Mouse (Mus musculus) neural tube, embryonic 10.5 days (tissue): ENCODE data around the gene Tspan5.

ENCODE experiments used
- DNase-seq: peaks from one replicate; pipeline ENCODE4 v3.0.0-alpha.2; 2017; ENCODE audit warnings: low spot score; ENCODE audit errors: extremely low spot score

Gene Tspan5

DNA sequence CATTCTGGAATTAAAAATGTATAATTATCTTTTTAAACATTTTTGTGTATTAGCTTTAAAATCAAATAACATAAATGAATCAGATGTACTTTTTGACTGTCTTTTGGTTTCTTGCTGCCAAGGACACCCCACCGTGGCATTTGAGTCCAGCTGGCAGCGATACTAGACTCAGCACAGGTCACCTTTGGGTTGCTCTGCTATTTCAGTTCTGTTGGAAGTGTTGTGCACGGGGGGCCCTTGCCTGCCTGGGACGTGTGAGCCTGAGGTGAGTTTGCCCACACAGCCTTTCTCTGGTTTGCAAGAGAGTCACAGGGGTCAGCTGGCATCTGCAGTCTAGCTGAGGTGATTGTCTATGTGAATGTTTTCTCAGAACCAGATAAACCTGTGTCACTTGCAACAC is 65.8 kb downstream of the Tspan5 start:
- no peak for DNase-seq

GRCm38 (mm10) chr3:138809509-138809908 is 67.5 kb downstream of the Tspan5 start:
- DNase-seq: no peak

DNA sequence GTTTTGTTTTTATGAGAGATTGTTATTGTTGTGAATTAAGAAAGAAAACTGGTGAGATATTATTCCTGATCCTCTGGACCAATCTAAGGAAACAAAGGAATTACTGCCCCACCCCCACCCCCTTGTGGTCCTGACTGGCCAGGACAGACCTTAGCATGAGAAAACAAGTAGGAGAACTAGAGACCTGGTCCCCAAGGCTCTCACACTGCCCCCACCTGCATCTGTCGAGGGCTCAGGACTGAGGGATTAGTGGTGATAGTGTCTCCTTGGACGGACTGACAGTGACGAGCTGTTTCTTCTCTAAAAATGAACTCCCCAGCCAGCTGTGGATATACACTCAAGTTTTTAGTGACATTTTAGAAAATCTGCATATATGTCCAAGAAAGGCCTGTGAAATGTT is 70.6 kb downstream of the Tspan5 start:
- DNase-seq: no peak

DNA sequence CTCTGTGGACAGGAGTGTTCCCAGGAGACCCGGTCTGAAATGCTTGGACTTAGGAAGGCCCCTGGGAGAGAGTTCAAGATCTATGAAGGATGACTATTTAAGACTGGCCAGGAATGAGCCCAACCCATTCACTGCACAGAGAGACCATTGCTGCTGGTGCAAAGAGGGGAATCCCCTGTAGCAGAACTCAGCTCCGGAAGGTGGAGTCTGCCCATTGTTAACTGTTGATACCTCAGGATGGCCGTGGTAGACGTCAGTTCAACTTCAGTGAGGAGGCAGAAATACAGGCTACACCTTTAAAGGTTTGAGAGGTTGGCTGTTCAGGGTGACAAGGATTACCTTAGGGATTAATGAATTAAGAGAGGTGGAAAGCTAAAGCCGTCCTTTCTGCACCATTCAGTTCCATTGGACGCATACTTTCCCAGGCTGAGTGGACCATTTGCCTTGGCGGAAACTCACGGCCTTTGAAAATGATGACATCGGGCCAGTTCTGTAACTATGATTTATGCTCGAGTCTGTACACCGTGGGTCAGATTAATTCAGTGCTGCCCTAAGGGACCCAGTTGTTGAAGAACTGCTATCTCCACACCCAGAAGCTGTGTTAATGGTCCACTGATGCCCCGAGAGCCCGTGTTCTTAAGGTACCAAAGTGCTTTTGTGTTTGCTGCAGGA is 71.3 kb downstream of the Tspan5 start:
- no peak for DNase-seq

DNA sequence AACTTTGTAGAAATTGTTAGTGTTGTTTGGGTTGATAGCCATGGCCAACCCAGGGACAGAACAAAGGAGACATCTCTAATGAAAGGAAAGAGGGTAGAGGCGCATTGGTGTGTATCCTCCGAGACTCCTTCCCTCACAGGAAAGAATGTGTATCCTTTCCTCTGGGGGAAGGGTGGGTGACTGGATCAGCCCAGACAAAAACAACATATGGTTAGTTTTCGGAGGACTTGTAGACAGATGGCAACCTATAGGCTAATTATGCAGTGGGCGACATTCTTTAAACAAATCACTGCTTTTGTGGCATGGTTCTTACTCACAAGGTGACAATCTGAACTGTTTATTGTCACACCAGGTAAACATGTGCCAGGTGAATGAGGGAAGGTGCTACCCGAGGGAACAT is 72.5 kb downstream of the Tspan5 start:
- DNase-seq: no peak

GRCm38 (mm10) chr3:138815127-138815837 is 73.3 kb downstream of the Tspan5 start:
- DNase-seq: no peak

- DNase-seq: no peak
Observed at GRCm38 (mm10) chr3:138816888-138817656, 75.1 kb downstream of the Tspan5 start.

GRCm38 (mm10) chr3:138819862-138820261 is 77.9 kb downstream of the Tspan5 start:
- no peak for DNase-seq

GRCm38 (mm10) chr3:138820296-138820695 is 78.3 kb downstream of the Tspan5 start:
- no peak for DNase-seq

DNA sequence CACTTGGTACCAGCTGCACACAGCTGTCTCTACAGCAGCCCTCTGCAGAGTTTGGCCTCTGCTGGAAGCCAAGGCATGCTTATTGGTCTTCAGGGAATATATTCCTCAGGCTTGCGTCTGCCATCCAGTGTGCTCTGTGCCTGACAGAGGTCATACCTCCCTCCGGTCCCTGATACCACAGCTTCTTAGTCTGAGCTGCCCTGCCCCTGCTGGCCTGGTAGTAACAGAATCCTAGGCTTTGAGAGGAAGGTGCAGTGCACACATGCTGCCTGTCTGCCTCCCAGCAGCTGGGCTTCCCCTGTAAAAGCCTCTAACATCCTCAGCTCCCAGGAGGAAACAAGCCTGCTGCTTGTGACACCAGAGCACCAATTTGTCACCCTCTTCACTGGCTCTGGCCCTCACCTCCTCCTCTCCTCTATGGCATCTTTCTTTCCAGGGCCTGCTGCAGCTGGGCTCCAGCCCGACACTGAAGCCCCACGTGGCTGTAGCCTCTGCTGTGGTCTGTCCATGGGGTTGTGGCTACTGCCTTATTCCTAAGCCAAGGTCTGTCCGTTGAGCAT is 80.0 kb downstream of the Tspan5 start:
- DNase-seq: peak; percentile 50

- no peak for DNase-seq
Observed at GRCm38 (mm10) chr3:138823857-138824256, 81.9 kb downstream of the Tspan5 start.

DNA sequence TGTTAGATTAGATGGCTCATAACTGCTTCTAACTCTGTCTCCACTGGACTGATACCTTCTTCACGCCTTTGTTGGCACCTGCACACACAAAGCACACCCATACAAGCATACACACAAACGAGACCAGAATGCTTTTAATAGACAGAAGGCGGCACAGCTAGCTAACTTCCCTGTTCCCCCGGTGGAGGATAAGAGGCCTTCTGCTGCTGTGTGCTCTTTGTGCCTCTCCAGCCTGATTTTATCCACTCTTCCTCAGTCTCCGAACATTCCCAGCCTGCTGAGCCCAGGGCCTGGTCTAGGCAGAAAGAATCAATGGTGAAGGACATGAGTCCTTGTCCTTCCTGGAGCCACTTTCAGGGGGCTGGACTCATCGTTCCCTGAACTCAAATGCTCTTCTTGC is 83.3 kb downstream of the Tspan5 start:
- no peak for DNase-seq

- no peak for DNase-seq
Observed at GRCm38 (mm10) chr3:138826243-138826800, 84.3 kb downstream of the Tspan5 start.

GRCm38 (mm10) chr3:138832827-138833517 is 91.0 kb downstream of the Tspan5 start:
- DNase-seq: no peak

DNA sequence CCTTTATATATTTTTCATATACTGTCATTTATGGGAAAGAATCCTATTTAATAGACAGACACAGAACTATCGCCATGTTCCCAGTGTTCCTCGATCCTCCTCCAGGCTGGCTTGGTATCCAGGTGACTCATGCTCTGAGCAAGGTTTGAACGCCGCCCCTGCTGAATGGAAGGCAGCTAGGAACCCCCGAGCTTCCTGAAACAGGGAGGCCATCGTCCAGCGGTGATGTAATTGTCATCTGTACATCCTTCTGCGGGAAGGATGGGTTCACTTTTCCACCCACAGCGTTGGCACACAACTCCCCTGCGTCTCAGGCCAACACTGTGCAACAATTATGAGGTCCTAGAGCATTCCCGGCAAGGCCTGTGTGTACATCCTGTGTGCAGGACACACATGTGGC is 92.2 kb downstream of the Tspan5 start:
- DNase-seq: no peak

- no peak for DNase-seq
Observed at GRCm38 (mm10) chr3:138836937-138837336, 94.9 kb downstream of the Tspan5 start.

DNA sequence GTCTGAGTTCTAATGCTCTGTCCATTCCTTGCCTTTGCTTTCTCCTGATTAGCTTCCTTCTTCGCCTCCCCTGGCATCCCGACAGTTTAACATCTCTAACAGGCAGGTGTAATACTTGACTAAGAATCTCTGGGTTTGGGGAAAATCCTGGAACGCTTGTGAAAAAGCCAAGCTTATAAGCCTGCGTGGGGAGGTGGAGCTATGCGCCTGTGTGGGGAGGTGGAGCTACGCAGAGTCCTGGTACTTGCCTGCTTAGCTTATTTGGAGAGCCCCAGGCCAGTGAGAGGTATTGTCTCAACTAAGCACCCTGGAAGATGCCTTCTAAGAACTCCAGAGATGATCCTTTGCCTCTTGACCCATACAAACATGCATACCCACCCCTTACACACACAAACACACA is 95.7 kb downstream of the Tspan5 start:
- no peak for DNase-seq

DNA sequence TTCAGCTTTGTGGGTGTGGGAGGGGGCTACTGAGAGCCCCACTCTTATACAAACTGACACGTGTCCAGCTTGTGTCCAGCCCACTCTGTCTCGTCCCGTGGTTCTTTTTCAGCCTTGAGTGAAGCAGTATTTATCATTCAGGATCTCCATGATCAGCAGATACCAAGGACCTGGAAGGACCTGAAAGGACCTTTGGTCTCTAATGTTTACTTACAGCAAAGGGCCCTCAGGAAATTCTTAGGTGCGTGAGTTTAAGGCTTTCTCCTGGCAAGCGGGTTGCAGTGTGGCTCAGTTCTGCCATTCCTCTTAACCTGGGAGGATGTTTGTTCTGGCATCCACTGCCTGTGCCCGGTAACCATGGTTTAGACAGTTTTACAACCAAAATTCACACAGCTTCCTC is 97.7 kb downstream of the Tspan5 start:
- DNase-seq: no peak

- no peak for DNase-seq
Observed at GRCm38 (mm10) chr3:138841288-138841687, 99.3 kb downstream of the Tspan5 start.

GRCm38 (mm10) chr3:138843180-138843579 is 101.2 kb downstream of the Tspan5 start:
- no peak for DNase-seq

DNA sequence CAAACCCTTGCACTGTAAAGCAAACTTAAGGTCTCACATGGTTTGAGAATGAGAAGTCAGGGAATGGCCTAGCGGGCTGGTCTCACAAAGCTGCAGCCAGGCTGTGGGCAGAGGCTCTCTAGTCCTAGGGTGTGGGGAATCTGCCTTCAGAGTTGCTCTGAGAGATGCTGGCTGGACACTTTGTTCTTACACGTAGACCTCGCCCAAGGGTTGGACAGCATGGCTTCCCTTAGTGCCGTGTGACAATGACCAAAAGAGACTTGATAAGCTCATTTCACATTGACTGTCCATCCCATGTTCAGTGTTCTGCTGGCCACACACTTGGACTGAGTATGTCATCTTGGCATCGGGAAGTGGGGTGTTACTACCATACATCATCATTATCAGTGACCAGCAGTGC is 101.6 kb downstream of the Tspan5 start:
- no peak for DNase-seq
